Mouse (Mus musculus): ENCODE data around the gene Suox. TPM values are rescaled to one million over a fixed set of nuclear protein-coding genes. Genes with fewer than 3 reads are reported as not detected.
A peak's percentile ranks its signal among the peaks of the same experiment; 100 is the strongest.
"Not testable (repeated sequence)": the region's sequence is repeated elsewhere in the genome, so short reads cannot be mapped to it uniquely, and the experiment has no call there.

Gene Suox
- total RNA-seq, 2 experiments from 2014 or later = 11.6 to 12.1 TPM

DNA sequence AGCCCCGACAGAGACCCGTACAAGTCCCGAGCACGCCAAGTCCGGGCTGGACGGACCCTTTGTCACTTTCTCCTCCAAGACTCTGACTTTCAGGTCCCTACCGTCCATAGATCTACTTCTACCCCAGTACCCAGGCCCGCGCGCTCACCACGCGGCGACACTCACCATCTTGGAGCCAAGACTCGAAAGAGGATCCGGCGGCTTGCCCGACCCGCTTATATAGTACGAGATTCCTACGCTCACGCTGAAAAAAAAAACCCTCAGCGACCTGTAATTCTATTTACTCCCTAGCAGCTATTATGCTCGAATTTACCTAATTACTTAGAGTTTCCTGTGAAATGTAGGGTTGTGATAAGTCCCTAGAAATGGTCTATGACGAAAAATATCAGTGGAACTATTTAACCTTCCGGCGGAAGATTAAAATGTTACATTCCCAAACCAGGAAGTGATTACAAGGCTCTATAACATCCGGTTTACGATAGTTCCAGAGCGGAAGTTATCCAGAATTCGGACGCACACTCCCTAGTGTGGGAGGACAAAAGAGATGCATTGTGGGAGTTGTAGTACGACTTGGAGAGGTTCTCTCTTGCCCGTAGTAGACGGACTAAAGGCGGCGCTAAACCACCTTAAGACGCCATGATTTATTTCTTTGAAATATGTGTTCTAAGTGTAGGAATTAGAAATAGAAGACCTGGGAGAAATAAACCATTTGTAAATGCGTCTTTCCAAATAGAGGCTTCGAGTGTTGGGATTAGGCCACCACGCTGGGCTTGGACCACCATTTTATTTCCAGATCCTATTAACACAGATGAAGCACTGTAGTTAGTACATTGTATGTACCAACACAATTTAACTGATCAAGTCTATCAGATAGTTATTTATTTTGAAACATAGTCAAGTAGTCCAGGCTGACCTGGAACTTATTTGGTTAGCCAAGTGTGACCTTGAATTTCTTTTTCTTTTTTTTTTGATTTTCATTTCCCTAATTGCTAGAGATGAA is 47.3 kb downstream of the Suox start, which contains the start of gene Rps26:
TSS of gene Rps26 (minus strand) at position 437 of the 1,000 bp plus-strand sequence.
- peak; percentile 89 for DNase-seq

DNA sequence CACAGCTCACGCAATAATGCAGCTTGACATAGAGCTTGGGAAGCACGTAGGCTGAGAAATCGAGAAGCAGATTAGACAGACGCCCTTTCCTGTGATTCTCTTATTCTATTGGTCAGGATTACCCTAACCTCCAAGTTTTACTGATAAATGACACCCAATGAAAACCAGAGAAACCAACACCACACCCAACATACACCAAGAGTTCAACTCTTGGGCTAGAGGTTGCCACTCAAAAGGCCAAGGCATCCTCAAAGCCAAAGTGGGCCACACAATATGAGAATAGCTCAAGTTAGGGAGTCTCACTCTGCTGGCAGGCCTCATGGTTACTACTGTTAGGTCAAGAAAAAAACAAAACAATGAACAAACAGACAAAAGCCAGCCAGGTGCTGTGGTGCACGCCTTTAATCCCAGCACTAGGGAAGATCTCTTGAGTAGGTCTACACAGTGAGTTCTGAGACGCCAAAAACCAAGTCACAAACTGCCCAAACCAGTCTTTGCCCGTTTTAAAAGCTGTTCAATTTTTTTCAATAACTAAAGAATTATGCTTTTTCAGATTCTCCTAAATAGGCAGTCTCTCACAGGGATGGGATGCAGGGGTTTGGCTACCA is 48.5 kb downstream of the Suox start:
- DNase-seq = no peak

DNA sequence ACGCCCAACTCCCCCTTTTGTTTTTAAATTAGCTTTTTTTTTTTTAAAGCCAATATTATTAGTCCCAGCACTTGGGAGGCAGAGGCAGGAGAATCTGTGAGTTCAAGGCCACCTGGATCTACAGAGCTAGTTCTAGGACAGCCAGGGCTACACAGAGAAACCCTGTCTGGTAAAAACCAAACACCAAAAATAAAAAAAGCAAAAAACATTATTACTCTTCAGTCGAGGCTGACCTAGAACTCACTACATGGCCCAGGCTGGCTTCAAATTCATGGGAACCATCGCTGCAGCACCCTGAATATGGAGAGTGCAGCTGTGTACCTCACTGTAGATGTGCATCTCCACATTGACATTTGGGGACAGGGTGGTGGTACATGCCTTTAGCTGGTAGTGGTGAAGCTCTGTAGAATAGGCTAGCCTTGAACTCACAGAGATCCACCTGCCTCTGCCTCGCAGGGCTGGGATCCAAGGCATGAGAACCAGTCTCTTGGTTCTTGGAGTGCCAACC is 50.7 kb downstream of the Suox start:
- not testable (repeated sequence) for DNase-seq

DNA sequence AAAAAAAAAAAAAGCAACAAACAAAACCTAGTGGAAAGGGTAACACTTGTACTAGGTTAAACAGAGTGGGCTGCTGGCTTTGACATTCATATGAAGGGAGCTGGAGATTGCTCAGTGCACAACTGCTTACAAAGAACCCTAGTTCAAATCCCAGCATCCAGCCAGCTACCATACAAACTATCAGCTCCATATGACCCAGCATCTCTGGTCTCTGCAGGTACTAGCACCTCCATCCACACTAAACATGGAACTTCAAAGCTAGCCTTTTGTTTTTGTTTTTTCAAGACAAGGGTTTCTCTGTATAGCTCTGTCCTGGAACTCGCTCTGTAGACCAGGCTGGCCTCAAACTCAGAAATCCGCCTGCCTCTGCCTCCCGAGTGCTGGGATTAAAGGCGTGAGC is 51.2 kb downstream of the Suox start:
- DNase-seq = no peak

DNA sequence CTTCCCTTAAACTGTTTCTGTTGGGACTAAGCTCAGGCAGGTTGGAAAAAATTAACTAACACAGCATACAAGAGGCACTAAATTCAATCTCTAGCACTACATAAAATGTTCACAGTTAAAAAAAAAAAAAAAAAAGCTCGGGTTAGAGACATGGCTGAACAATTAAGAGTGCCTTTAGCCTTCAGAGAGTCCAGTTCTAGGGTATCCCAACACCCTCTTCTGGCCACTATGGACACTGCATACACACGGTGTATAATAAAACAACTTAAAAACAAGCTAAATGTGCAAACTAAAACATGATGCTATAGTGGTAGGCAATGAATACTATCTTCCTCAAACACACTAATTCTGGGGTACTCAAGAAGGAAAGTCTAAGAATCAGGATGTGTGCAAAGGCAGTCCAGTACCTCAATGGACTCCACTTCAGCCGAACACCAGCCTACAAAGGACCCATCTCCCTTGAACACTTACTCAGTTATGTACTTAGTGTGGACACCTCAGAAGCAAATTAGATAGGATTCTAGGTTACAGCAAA is 51.8 kb downstream of the Suox start:
- no peak for DNase-seq

DNA sequence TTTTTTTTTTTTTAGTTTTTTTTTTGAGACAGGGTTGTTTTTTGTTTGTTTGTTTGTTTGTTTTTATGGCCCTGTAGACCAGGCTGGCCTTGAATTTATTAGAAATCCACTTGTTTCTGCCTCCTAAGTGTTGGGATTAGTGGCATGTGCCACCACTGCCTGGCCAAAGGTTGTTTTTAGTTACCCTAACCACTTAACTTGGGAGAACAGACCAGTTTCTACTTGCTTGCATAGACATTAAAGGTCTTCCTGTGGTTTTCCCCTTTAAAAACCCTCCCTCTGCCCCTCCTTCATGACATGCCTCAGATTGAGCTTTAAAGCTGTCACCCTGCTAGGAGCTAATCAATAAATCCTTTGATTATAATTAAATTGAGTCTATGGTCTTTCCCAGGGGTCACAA is 53.6 kb downstream of the Suox start:
- no peak for DNase-seq

Other genes starting within 250 kb of the Suox start
- 10 to 100 TPM; 97.0 to 97.3 TPM for gene Smarcc2, start 214.8 kb downstream of the Suox start, total RNA-seq (2021)
- gene Myl6, start 179.9 kb downstream of the Suox start, total RNA-seq (2021) = 100 to 1,000 TPM; 616 to 628 TPM
- gene Myl6b, start 175.4 kb downstream of the Suox start, total RNA-seq (2021) = 1 to 10 TPM; 3.7 TPM
- gene Esyt1, start 148.2 kb downstream of the Suox start, total RNA-seq (2021) = 10 to 100 TPM; 28.4 to 31.3 TPM
- 1 to 10 TPM; 6.9 to 8.3 TPM for gene Zc3h10, start 126.3 kb downstream of the Suox start, total RNA-seq (2021)
- 1,000 to 10,000 TPM; 2,410 to 2,531 TPM for gene Rpl41, start 124.8 kb downstream of the Suox start, total RNA-seq (2021)
- gene Pa2g4, start 108.1 kb downstream of the Suox start, total RNA-seq (2021) = 10 to 100 TPM; 81.9 to 82.5 TPM
- gene Erbb3, start 84.4 kb downstream of the Suox start, total RNA-seq (2021) = 1 to 10 TPM; 7.1 to 8.2 TPM
- 100 to 1,000 TPM; 505 to 516 TPM for gene Rps26, start 47.3 kb downstream of the Suox start, total RNA-seq (2021)
- 1 to 10 TPM; 1.7 to 2.4 TPM for gene Ikzf4, start 28.1 kb downstream of the Suox start, total RNA-seq (2021)
- gene Rab5b, start 22.2 kb upstream of the Suox start, total RNA-seq (2021) = 10 to 100 TPM; 65.1 to 66.3 TPM
- 1 to 10 TPM; 1.3 to 1.8 TPM for gene Pmel, start 30.1 kb upstream of the Suox start, total RNA-seq (2021)
- gene Cdk2, start 31.0 kb upstream of the Suox start, total RNA-seq (2021) = 10 to 100 TPM; 59.2 to 63.1 TPM
- 1 to 10 TPM; 5.3 to 6.5 TPM for gene Dgka, start 70.8 kb upstream of the Suox start, total RNA-seq (2021)
- gene Pym1, start 73.8 kb upstream of the Suox start, total RNA-seq (2021) = 10 to 100 TPM; 20.3 to 21.9 TPM
- 1 to 10 TPM; 2.3 to 2.9 TPM for gene Mmp19, start 116.8 kb upstream of the Suox start, total RNA-seq (2021)
- 10 to 100 TPM; 45.0 to 48.0 TPM for gene Dnajc14, start 130.0 kb upstream of the Suox start, total RNA-seq (2021)
- gene Tmem198b, start 130.3 kb upstream of the Suox start, total RNA-seq (2021) = 10 to 100 TPM; 12.8 to 15.4 TPM
- gene Sarnp, start 143.3 kb upstream of the Suox start, total RNA-seq (2021) = 10 to 100 TPM; 56.1 to 57.3 TPM
- 10 to 100 TPM in 1 of 2 experiments, 1 to 10 TPM in 1; 9.5 to 10.1 TPM for gene Ormdl2, start 147.6 kb upstream of the Suox start, total RNA-seq (2021)
- 1 to 10 TPM; 3.8 to 4.1 TPM for gene Gdf11, start 217.6 kb upstream of the Suox start, total RNA-seq (2021)
- 100 to 1,000 TPM; 216 to 226 TPM for gene Cd63, start 226.9 kb upstream of the Suox start, total RNA-seq (2021)
- 1 to 10 TPM; 5.3 to 5.6 TPM for gene Rdh5, start 248.8 kb upstream of the Suox start, total RNA-seq (2021)
- 100 to 1,000 TPM; 152 to 180 TPM for gene Bloc1s1, start 250.0 kb upstream of the Suox start, total RNA-seq (2021)

All from heart, postnatal 4 days (tissue).